Mouse (Mus musculus) forebrain, embryonic 11.5 days (tissue): ENCODE measurements at regions not wholly inside any gene's neighbourhood (a gene's known extent, or its start where the extent isn't known, plus 50 kb on each side); places are given as distances from the start of the nearest gene placed in this dataset.

Source experiments
- ATAC-seq: fragments of 200-750 bp; cut with Nextera tagmentation; replicated peaks from 2 replicates; pipeline ENCODE4 v1.8.0; 2017; ENCODE audit warnings: moderate TSS enrichment; ENCODE audit not compliant: low FRiP score
- DNase-seq: peaks from one replicate; pipeline ENCODE4 v3.0.0-alpha.2; 2017; ENCODE audit warnings: low spot score
- H3K27ac ChIP-seq: fragments of 300-500 bp; sonication (generic); 2 replicates; pipeline ENCODE4 v1.5.1; 2014; ENCODE audit warnings: low read depth, low read length
- H3K27me3 ChIP-seq: fragments of 300-500 bp; sonication (generic); 2 replicates; pipeline ENCODE4 v1.6.1; 2014; ENCODE audit warnings: mild to moderate bottlenecking, low read length, mixed read lengths; ENCODE audit not compliant: control insufficient read depth, insufficient read depth
- H3K36me3 ChIP-seq: fragments of 300-500 bp; sonication (generic); 2 replicates; pipeline ENCODE4 v1.6.1; 2014; ENCODE audit warnings: mild to moderate bottlenecking, low read length, moderate library complexity, mixed read lengths; ENCODE audit not compliant: control insufficient read depth, insufficient read depth
- H3K4me1 ChIP-seq: fragments of 300-500 bp; sonication (generic); replicated peaks from 2 replicates; pipeline ENCODE4 v1.6.1; 2014; ENCODE audit warnings: low read length, mixed read lengths; ENCODE audit not compliant: control insufficient read depth, insufficient read depth
- H3K4me2 ChIP-seq: fragments of 300-500 bp; sonication (generic); 2 replicates; pipeline ENCODE4 v1.6.1; 2014; ENCODE audit warnings: low read depth, mild to moderate bottlenecking, low read length, moderate library complexity, mixed read lengths; ENCODE audit not compliant: severe bottlenecking
- H3K4me3 ChIP-seq: fragments of 300-500 bp; sonication (generic); 2 replicates; pipeline ENCODE4 v1.5.1; 2014; ENCODE audit warnings: low read depth, low read length
- H3K9ac ChIP-seq: fragments of 300-500 bp; sonication (generic); 2 replicates; pipeline ENCODE4 v1.6.1; 2014; ENCODE audit warnings: low read length
- H3K9me3 ChIP-seq: fragments of 300-500 bp; sonication (generic); 2 replicates; pipeline ENCODE4 v1.6.1; 2016; ENCODE audit warnings: low read length, mixed read lengths; ENCODE audit not compliant: control insufficient read depth
- WGBS: fragments of 180-500 bp; shearing (Covaris S2); extraction: QIAGEN DNeasy Blood & Tissue Kit; methylation state at CpG from one replicate; pipeline ENCODE4 v1.1.7; 2014; 5-methylcytosine and 5-hydroxymethylcytosine counted together

- Histone ChIP-seq H3K9me3 (no peaks in the 10 kb centered on the region), H3K27ac (no peak overlapping the region), H3K27me3 (no peaks in the 10 kb centered on the region), H3K4me2 (no peak overlapping the region), H3K4me1 (no peaks in the 10 kb centered on the region), H3K36me3 (no peaks in the 10 kb centered on the region), H3K9ac (no peak overlapping the region), H3K4me3 (no peak overlapping the region)
- DNase-seq, result no peak
- ATAC-seq, result no peak
- WGBS, result 79% methylated on average over 2 of the region's 2 CpGs
Measured at GRCm38 (mm10) chr13:81852309-81852978, 69.6 kb downstream of the Cetn3 start.

- Histone ChIP-seq H3K4me1 (no peaks in the 10 kb centered on the region), H3K9ac (no peak overlapping the region), H3K27ac (no peak overlapping the region), H3K4me3 (no peak overlapping the region), H3K4me2 (no peak overlapping the region), H3K9me3 (no peaks in the 10 kb centered on the region), H3K36me3 (no peaks in the 10 kb centered on the region), H3K27me3 (no peaks in the 10 kb centered on the region)
- DNase-seq (no peak), ATAC-seq (no peak)
- 74% methylated on average over 4 of the region's 4 CpGs for WGBS
Measured at GRCm38 (mm10) chr13:81856072-81856471, 73.2 kb downstream of the Cetn3 start.

DNA sequence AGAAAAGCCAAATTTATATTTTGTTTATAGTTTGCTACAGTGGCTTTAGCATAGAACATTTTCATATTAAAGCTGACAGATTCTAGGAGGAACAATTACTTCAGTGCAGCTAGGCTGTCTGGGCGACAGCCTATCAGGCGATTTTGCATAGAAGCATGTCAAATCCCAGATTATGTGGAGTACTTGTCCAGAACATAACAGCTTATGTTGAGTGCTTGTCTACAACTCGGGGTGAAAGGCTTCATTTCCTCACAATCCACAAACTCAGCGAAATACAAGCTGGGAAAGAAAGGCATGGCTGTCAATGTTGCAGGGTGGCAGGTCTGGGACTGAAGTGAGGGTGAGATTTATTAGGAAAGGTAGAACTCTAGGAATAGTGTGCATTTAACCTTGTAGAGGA is 77.8 kb downstream of the Cetn3 start:
- H3K27ac ChIP-seq, result no peak overlapping the region
- ATAC-seq (no peak), DNase-seq (no peak)
- no peak overlapping the region for H3K4me2 ChIP-seq
- no peak overlapping the region for H3K4me3 ChIP-seq
- no peak overlapping the region for H3K9ac ChIP-seq
- H3K27me3 ChIP-seq, result no peaks in the 10 kb centered on the region
- no peaks in the 10 kb centered on the region for H3K36me3 ChIP-seq
- 85% methylated on average over 4 of the region's 4 CpGs for WGBS
- no peaks in the 10 kb centered on the region for H3K9me3 ChIP-seq
- H3K4me1 ChIP-seq, result no peaks in the 10 kb centered on the region

DNA sequence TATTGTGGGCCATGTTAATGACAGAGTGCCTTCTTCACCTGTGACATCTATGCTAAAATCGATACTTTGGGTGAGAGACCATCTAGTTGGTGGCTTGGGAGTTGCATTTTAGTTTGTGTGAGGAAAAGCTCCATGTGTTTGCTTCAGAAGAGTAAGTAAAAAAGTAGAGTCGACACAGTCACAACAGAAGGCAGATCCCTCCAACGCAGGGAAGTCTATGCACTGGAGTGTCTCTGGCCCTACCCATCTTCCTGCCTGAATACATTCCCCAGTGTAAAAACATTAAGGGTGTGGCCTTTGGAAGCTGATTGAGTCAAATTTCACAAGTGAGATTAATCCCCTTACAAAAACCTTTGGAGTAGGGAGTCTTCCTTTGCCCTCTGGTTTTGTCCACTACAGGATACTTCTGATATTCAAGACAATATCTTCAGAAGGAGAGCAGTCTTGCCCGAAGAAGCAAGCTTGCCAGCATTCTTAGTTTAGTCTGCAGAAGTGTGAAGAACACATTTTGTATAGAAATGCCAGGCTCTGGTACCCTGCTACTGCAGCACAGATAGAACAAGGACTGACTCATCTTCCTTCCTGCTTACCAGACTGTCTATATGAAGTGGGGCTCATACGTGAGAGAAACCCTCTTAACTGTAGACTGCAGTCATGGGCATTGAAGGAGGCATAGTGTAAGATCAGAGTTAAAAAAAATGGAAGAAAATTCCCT is 79.2 kb downstream of the Cetn3 start:
- DNase-seq (no peak), ATAC-seq (no peak)
- no peaks in the 10 kb centered on the region for H3K9me3 ChIP-seq
- no peak overlapping the region for H3K4me2 ChIP-seq
- 81% methylated on average over 5 of the region's 5 CpGs for WGBS
- no peak overlapping the region for H3K27ac ChIP-seq
- H3K9ac ChIP-seq, result no peak overlapping the region
- H3K36me3 ChIP-seq, result no peaks in the 10 kb centered on the region
- no peak overlapping the region for H3K4me3 ChIP-seq
- H3K4me1 ChIP-seq, result no peaks in the 10 kb centered on the region
- no peaks in the 10 kb centered on the region for H3K27me3 ChIP-seq

- H3K27ac ChIP-seq, result no peak overlapping the region
- DNase-seq (no peak), ATAC-seq (no peak)
- 86% methylated on average over 9 of the region's 9 CpGs for WGBS
- H3K36me3 ChIP-seq, result no peaks in the 10 kb centered on the region
- no peak overlapping the region for H3K4me2 ChIP-seq
- no peak overlapping the region for H3K9ac ChIP-seq
- H3K4me1 ChIP-seq, result 0 out of 2 replicates have a peak, but pooled peaks cover 2% of the 10 kb centered on the region
- no peaks in the 10 kb centered on the region for H3K27me3 ChIP-seq
- H3K9me3 ChIP-seq, result no peaks in the 10 kb centered on the region
- no peak overlapping the region for H3K4me3 ChIP-seq
Measured at GRCm38 (mm10) chr13:81871226-81871625, 88.3 kb downstream of the Cetn3 start.

- DNase-seq (no peak), ATAC-seq (no peak)
- Histone ChIP-seq H3K36me3 (no peaks in the 10 kb centered on the region), H3K4me2 (no peak overlapping the region), H3K4me3 (no peak overlapping the region), H3K27ac (no peak overlapping the region), H3K9ac (no peak overlapping the region), H3K4me1 (no peaks in the 10 kb centered on the region), H3K27me3 (no peaks in the 10 kb centered on the region), H3K9me3 (no peaks in the 10 kb centered on the region)
- WGBS, result 44% methylated on average over 6 of the region's 6 CpGs
Measured at GRCm38 (mm10) chr13:81885879-81886278, 103.0 kb downstream of the Cetn3 start.

DNA sequence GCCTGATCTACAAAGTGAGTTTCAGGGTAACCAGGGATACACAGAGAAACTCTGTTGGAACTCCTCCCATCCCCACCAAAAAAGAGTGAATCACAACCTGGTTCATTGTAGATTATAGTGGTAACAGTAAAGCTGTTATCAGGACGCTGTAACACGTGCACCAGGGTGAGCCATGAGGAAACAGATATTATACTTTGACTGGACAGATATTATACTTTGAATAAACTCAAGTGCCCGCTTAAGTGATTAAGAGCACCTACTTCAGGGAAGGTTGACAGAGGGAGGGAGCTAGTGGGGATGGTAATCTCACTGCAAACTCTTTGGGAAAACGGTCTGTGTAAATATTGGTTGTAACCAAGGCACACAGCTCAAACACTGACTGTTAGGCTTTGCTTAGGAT is 147.4 kb downstream of the Cetn3 start:
- H3K9ac ChIP-seq, result no peak overlapping the region
- ATAC-seq, result no peak
- no peak overlapping the region for H3K27ac ChIP-seq
- no peaks in the 10 kb centered on the region for H3K9me3 ChIP-seq
- 91% methylated on average over 4 of the region's 4 CpGs for WGBS
- H3K27me3 ChIP-seq, result no peaks in the 10 kb centered on the region
- no peak overlapping the region for H3K4me2 ChIP-seq
- no peak overlapping the region for H3K4me3 ChIP-seq
- H3K4me1 ChIP-seq, result no peaks in the 10 kb centered on the region
- no peak for DNase-seq
- H3K36me3 ChIP-seq, result no peaks in the 10 kb centered on the region

GRCm38 (mm10) chr13:81931199-81931598 is 148.3 kb downstream of the Cetn3 start:
- no peaks in the 10 kb centered on the region for H3K36me3 ChIP-seq
- no peaks in the 10 kb centered on the region for H3K4me1 ChIP-seq
- H3K27me3 ChIP-seq, result no peaks in the 10 kb centered on the region
- no peak overlapping the region for H3K4me2 ChIP-seq
- H3K9me3 ChIP-seq, result no peaks in the 10 kb centered on the region
- no peak overlapping the region for H3K27ac ChIP-seq
- H3K4me3 ChIP-seq, result no peak overlapping the region
- WGBS, result 91% methylated on average over 2 of the region's 2 CpGs
- DNase-seq (no peak), ATAC-seq (no peak)
- H3K9ac ChIP-seq, result no peak overlapping the region

GRCm38 (mm10) chr13:81937061-81937460 is 154.2 kb downstream of the Cetn3 start:
- Histone ChIP-seq H3K4me3 (no peak overlapping the region), H3K27ac (no peak overlapping the region), H3K9me3 (no peaks in the 10 kb centered on the region), H3K36me3 (no peaks in the 10 kb centered on the region), H3K4me2 (no peak overlapping the region), H3K4me1 (no peaks in the 10 kb centered on the region), H3K9ac (no peak overlapping the region), H3K27me3 (no peaks in the 10 kb centered on the region)
- WGBS, result 63% methylated on average over 3 of the region's 3 CpGs
- DNase-seq, result no peak
- ATAC-seq, result no peak
